Mouse (Mus musculus) central nervous system, embryonic 14 days (tissue): ENCODE results near the gene Dmp1. TPM values are rescaled to one million over a fixed set of nuclear protein-coding genes. Genes with fewer than 3 reads are reported as not detected.

Experiments
- polyA plus RNA-seq: library from polyadenylated mRNA; depleted of rRNA; stranded (reverse); fragments of >200 nt; gene quantifications from 2 replicates; pipeline ENCODE4 v1.2.3, GENCODE M21; 2012; rRNA removed

Dmp1 gene
- polyA plus RNA-seq = 0.54 and 1.2 TPM in 2 replicates

GRCm38 (mm10) chr5:104202351-104202750 lies at the start of gene Dmp1:
Dmp1 (plus strand) TSS chr5:104202613.

DNA sequence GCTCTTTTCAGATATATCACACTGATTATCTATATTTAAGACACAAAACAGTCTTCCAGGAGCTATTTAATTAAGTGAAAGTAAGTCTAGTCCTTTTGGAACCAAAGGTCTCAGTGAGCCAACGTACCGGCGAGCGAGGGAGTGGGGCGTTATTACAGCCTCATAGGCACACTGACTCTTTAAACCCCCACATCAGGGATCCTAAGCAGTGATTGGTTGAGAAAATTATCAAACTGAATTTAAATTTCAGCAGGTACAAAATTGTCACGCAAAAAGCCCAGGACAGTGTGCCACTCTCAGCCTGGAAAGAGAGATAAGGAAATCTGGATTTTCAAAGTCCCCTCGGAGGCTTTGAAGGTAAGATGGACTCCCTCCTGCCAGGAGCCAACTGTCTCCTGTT lies 32.0 kb upstream of the Dmp1 start, which contains the start of gene Dspp:
TSS of gene Dspp (plus strand) at position 301 of the 400 bp plus-strand sequence.

Other genes starting within 250 kb of the Dmp1 start
- gene Hsd17b13, start 225.2 kb upstream of the Dmp1 start, polyA plus RNA-seq = not detected in 2 replicates
- 9.1 and 10.8 TPM in 2 replicates for gene Hsd17b11, start 180.7 kb upstream of the Dmp1 start, polyA plus RNA-seq
- 55.4 and 55.6 TPM in 2 replicates for gene Nudt9, start 156.3 kb upstream of the Dmp1 start, polyA plus RNA-seq
- not detected in 2 replicates for gene Gm17660, start 125.0 kb upstream of the Dmp1 start, polyA plus RNA-seq
- 126 and 134 TPM in 2 replicates for gene Sparcl1, start 88.9 kb upstream of the Dmp1 start, polyA plus RNA-seq
- gene Dspp, start 31.9 kb upstream of the Dmp1 start, polyA plus RNA-seq = not detected in 2 replicates
- gene Ibsp, start 96.6 kb downstream of the Dmp1 start, polyA plus RNA-seq = 27.1 and 44.8 TPM in 2 replicates
- not detected in 2 replicates for gene Mepe, start 122.7 kb downstream of the Dmp1 start, polyA plus RNA-seq
- gene Spp1, start 232.5 kb downstream of the Dmp1 start, polyA plus RNA-seq = 39.2 and 83.0 TPM in 2 replicates